Mouse (Mus musculus): ENCODE data around the gene Asb6.

Gene Asb6

DNA sequence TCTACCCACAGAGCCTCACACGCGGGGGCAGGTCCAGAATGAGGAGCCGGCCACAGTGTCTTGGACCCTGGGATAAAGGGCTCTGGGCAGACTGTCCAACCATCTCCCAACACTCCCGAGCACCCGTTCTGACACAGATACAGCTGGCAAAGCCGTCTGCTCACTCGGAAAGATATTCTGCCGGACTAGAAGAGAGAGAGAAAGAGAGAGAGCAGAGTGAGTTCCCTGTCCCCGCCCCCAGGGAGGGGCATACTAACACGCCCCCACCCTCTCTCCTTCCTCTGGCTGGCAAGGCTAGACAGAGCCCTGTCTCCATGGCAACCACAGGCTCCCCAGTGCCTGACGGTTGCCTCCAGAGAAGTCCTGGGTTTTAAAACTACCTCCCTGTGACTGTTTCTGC is 33.8 kb downstream of the Asb6 start:
- DNase-seq (ENCODE audit: low spot score): peak; percentile 76

DNA sequence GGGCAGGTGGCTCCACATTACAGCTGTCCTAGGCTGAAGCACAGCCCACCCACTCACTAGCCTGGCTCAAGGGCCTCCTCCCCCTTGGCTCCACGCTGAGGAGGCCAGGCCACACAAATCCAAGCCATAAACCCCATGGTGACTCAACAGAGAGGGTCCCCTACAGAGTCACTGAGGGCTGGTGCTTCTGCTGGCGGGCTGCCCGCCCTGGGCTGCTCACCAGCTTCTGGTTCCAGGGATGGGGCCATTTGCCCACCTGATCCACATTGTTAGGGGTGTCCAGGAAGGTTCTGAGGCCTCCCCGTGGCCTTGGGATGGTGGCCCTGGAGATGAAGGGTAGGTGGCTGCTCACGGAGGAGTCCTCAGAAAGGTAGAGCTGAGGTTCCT is 34.3 kb downstream of the Asb6 start:
- DNase-seq (ENCODE audit: low spot score): no peak

DNA sequence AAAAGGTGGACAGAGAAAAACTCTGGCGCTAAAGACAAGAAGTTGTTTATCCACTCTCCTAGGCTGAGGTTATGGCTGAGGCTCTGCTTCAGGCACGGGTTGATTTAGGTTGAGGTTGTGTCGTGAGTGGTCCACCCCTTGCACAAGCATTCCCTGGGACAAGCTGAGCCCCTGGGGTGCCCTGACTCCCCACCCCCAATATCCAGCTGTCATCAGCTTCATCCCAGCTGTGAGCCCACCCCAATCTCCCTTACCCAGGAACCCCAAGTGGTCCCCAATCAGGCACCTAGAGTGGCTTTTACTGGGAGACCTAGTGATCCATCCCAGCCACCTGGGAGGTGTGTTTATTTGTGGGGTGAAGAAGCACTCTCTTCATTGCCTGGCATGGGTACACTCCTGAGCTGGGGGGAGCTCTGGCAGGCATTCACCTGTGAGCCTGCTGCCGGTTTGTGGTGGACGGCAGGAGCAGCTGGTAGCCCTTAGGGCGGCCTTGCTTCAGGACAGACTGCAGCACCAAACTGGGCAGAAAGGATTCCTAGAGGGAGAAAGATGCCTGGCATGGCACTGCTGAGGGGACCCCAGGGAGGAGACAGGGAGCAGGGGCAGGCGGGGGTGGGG is 34.8 kb downstream of the Asb6 start:
- no peak for DNase-seq (ENCODE audit: low spot score)

DNA sequence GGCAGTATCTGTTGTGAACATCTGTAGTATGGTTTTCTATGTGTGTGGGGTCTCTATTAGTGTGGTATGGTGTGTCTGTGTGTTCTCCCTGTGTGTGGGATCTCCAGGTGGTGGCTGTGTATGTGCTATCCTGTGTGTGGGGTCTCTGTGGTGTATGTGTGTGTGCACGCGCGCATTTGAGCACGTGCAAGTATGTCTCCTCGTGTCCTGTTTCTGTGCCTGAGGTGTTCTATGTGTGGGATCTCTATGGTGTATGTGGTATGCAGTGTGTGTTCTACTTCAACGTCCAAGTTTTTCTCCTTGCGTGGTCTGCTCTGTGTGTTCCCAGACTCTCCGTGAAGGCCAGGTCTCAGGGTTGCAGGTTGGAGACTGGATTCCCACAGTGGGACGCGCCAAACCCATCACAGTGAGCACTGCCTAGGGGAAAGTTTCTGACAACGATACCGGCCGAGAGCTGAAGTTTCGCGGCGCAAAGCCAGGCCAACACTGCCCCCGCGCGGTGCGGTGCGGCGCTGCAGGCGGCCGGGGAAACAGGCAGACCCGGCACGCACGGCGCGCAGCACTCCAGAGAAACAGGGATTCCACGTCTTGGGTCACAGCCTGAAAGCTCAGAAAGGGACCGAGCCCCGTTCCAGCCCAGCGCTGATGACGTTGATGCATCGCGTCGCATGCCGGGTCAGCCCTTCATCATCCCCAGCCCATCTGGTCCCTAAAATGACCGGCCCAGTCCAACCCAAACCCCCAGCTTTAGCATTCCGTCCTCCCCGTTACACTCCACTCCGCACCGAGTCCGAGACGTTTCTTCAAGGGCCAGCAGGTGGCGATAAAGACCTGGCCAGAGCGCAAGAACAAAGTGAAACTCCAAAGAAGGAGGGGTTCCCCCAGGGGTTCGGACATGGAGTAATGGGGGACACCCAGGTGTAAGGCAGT is 35.7 kb downstream of the Asb6 start:
- DNase-seq (ENCODE audit: low spot score): peak; percentile 84

DNA sequence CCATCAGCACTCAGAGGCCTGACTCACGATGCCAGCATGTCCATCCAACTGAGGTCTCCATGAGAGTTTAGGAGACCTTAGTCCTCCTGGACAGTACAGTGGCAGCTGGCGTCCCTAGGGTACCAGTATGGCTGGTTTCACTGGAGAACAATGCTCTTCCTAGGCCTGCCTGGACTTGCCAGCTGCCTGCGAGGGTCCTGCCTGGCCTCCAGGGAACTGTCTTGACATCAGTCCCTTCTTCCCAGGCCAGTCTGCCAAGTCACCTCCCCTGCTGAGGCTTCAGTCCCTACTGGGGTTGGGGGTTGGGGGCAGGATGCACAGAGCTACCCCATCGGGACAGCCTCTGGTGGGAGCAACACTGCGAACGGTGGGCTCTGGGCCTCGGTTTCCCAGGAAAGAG is 38.1 kb downstream of the Asb6 start:
- no peak for DNase-seq (ENCODE audit: low spot score)

DNA sequence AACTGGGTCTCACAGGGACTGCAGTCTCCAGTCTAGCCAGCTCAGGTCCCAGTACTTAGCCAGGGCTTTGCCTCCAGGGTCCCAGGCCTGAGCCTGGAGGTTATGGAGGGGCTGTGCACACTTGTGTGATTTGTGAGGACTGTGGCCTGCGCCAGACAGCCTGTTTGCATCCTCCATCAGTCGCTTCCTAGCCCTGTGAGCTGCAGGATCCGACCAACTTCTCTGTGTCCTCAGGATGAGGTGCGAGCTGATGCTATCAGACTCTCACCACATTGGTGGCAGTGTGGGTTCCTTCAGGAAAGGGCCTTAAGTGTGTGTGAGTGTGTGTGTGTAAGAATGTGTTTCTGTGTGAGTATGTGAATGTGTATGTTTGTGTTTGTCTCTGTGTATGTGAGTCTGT is 42.7 kb downstream of the Asb6 start:
- no peak for DNase-seq (ENCODE audit: low spot score)

DNA sequence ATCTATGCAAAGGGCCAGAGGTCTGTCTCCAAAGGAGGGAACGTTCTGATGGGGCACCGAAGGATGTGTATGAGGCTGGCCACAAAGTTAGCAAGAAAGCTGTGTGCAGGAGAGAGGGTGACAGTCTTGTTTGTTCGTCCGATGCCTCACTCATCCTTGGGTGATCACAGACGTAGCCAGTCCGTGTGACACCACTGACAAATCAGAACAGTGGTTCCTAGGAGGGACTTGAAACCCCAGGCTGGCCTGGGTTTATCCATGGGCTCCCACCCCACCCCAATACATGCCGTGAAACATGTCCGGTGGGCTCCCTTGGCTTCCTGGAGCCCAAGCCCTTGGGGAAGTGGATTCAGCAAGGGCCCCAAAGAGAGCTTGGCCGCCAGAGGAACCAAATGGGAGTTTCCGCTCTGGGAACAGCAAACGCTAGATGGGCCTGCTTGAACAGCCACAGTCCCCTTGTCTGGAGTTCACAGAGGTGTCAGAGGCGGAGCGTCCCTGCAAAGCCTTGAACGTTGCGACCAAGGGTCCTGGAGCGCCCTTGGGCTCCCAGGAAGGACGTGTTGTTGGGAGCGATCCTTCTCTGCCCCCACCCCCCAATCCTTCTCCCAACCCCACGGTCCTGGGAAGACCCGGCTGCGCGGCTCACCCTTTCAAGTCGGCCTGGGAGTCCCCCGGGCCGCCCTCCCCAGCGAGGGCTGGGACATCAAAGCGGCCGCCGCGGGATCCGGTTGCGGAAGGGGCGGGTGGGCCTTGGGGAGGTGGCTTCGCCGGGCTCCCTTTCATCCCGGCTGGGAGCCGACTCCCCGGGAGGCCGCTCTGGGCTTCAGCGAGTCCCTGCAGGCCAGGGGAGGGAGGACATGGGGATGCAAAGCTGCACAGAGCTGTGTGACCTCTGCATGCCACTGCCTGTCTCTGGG is 45.8 kb downstream of the Asb6 start:
- DNase-seq (ENCODE audit: low spot score): peak; percentile 58

DNA sequence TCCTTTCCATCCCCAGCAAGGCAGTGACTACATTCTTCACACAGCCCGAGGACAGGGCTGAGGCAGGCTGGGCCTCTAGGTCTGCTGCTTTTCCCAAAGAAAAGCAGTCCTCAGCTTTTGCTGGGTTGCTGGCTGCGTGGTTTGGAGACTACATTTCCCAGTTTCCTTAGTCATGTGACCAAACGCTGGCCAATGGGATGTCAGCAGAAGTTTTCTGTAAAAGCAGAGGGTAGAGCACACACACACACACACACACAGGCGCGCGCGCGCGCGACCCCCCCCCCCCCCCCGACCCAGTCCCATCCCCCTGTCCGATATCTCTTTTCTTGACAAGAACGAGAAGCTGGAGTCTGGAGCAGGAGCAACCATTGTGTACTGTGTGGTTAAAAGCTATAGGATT is 46.8 kb downstream of the Asb6 start:
- DNase-seq (ENCODE audit: low spot score): peak; percentile 70

DNA sequence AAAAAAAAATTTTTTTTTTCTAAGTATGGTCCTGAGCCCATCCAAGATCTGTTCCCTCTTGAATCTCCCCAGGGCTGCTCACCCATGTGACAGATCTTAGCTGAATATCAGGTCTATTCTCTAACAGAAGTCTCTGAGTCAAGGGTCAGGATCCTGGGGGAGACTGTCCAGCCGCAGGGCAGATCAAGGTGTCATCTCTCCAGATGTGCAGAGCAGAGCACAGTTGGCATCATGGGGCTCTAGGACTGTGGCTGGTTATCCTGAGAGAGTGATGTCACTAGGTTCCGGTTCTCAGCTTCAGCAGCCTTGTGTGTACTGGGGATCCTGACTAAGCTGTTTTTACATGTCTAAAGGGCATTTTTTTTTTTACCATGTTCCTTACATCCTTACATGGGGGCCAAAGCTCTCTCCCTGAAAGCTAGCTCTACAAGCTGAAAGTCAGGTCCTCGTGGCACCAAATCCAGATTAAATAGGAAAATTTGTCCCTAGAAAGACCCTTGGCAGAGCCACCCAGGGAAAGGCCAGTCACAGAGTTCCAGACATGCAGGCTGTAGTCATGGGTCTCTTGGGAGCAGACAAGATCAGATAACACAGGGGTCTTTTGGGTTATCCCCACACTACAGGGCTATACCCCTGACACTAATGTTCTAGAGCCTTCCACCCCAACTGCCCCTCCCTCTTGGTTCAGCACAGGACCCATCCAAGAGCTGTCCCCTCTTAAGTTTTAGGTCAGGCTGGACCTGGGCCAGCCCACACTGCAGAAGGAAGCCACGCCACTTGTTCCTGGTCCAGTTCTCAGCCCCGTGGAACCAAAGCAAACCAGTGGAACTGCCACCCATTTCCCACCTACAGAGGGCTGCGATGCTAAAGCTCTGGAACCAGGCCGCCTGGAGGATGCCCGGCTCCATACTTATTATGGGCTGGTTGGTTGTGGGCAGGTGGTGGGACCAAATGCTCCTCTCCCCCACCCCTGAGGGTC is 47.5 kb downstream of the Asb6 start:
- no peak for DNase-seq (ENCODE audit: low spot score)

DNA sequence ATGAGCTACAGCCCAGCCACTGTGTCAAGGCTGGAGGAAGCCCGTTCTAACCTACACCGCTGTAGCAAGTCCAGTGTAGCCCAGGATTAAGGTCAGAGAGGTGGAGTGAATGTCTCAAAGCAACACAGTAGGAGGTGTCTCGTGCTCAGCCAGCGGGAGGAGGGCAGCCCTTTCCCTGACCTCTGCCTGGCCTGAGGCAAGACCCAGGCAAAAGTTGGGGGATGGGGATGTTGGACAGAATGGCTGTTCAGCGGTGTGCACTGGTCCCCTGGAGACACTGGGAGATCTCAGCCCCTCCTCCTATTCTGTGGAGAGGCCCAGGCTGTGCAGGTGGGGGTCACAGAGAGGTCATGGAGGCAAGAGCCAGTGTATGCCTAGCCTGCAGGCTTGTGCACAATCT is 50.9 kb downstream of the Asb6 start:
- DNase-seq (ENCODE audit: low spot score): peak; percentile 81

DNA sequence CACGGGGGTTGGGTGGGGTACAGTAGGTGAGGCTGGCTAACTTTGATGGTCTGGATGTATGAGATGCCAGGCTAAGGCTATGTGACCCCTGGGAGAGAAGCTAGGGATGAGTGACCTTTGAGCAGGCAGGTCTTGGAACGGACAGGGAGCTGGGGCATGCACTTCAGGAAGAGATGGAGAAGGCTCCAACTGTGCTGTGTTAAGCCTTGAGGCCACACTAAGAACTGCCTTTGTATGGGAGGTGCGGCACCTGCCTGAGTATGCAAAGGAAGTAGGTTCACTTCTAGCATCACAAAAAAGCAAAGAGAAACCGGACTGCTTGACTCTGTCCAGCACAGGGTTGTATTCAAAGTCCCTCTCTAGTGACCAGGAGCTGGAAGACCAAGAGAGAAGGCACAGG is 51.9 kb downstream of the Asb6 start:
- DNase-seq (ENCODE audit: low spot score): no peak

DNA sequence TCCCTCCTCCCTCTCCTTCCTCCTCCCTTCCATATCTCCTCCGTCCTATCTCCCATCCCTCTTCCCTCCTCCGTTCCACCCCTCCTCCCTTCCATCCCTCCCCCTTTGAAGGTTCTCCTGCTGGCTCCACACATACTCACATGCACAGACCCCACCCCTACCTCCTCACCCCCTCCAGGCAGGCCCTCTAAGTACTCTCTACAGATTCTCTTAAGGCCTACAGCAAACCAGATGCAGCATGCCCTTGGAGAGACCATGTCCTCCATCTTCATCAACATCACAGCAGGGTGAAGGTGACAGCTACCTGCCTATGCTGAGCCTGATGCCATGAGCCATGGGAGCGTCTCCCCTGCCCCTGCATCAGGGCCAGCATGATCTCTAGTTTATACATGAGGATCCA is 52.9 kb downstream of the Asb6 start:
- DNase-seq (ENCODE audit: low spot score): no peak

DNA sequence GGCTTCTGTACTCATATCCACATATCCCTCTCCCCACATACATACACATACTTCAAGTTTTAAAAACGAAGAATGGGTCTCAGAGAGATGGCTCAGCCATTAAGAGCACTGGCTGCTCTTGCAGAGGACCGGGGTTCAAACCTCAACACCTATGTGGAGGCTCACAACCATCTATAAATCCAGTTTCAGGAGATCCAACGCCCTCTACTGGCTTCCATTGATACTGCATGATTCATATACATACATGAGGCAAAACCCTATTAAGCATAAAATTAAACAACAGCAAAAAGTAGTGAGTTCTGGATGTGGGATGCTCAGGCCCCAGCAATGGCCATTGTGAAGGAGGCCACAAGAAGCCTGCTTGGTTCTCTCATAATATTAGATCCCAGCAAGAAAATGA is 54.2 kb downstream of the Asb6 start:
- no peak for DNase-seq (ENCODE audit: low spot score)

DNA sequence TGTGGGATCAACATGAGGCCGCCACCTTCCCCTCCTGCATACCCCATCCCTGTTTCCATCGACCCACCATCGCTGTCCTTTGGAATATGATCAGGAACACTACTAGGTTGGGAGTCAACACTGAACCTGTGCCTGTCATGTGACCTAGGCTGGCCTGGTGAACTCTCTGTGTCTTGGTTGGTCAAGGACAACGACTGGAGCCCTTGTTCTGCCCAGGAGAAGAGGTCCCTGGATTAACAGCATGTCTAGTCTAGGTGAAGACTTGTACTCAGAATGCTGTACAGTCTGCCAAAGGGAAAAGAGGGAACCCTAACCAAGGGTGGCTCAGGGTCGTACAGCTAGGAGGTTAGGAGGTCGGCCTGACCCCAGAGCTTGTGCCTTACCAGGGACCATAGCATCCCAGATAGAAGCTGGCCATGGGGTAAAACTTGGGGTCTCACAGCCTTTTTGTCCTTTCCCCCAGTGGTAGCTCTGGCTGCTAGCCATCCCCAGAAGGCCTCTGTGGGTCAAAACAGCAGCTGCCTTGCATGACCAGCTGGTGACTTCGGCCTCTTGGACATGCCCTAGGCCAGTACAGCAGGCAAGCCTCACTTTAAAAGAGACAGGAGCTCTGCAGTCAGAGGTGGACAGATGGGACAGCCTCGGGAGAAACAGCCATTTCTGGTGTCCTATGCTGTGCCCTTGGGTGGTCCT is 56.7 kb downstream of the Asb6 start:
- DNase-seq (ENCODE audit: low spot score): no peak
